ENCODE assay signal across 8 mouse cellular contexts in genomic region chr7:80403551-80403950, GRCm38 (mm10). TPM values are rescaled to one million over a fixed set of nuclear protein-coding genes. Genes with fewer than 3 reads are reported as not detected.
DNase-seq lines count a peak whose midpoint lies in the region; ATAC-seq lines count a peak whose summit lies in the region.

No protein-coding gene starts in this region.

- H3K4me2 ChIP-seq in lung, embryonic 15.5 days = peak overlapping the region; percentile 87
- H3K4me2 ChIP-seq in stomach, embryonic 15.5 days = peak overlapping the region; percentile 94

- ATAC-seq in lung, embryonic 15.5 days (ENCODE audit: borderline replicate concordance, extremely low read depth, low FRiP score, low TSS enrichment) = no peak
- ATAC-seq in stomach, embryonic 15.5 days (ENCODE audit: insufficient read depth, low FRiP score, low read depth) = no peak

- H3K9me3 ChIP-seq in heart, embryonic 10.5 days = no peaks in the 10 kb centered on the region
- no peaks in the 10 kb centered on the region for H3K9me3 ChIP-seq in lung, embryonic 15.5 days
- no peaks in the 10 kb centered on the region for H3K9me3 ChIP-seq in stomach, embryonic 15.5 days

- H3K27me3 ChIP-seq in heart, embryonic 10.5 days (ENCODE audit: insufficient read depth, poor library complexity, severe bottlenecking) = no peaks in the 10 kb centered on the region
- no peaks in the 10 kb centered on the region for H3K27me3 ChIP-seq in lung, embryonic 15.5 days
- no peaks in the 10 kb centered on the region for H3K27me3 ChIP-seq in stomach, embryonic 15.5 days (replicated peaks)

- peak overlapping the region; percentile 86 for H3K4me3 ChIP-seq in heart, embryonic 10.5 days
- peak overlapping the region; percentile 85; the same call in 1 of the 2 replicates for H3K4me3 ChIP-seq in lung, embryonic 15.5 days
- H3K4me3 ChIP-seq in stomach, embryonic 15.5 days (replicated peaks) = peak overlapping the region; percentile 82

- peak overlapping the region; percentile 76 for H3K27ac ChIP-seq in heart, embryonic 10.5 days
- H3K27ac ChIP-seq in lung, embryonic 15.5 days = peak overlapping the region; percentile 92
- H3K27ac ChIP-seq in stomach, embryonic 15.5 days = peak overlapping the region; percentile 87

- H3K36me3 ChIP-seq in heart, embryonic 10.5 days = peaks cover 6% of the 10 kb centered on the region
- no peaks in the 10 kb centered on the region for H3K36me3 ChIP-seq in lung, embryonic 15.5 days
- H3K36me3 ChIP-seq in stomach, embryonic 15.5 days = no peaks in the 10 kb centered on the region

- 41% methylated on average over 9 of the region's 9 CpGs for WGBS in heart, embryonic 10.5 days
- WGBS in lung, embryonic 15.5 days = 27% methylated on average over 9 of the region's 9 CpGs
- WGBS in stomach, embryonic 15.5 days = 33% methylated on average over 9 of the region's 9 CpGs

- peaks cover 80% of the 10 kb centered on the region for H3K4me1 ChIP-seq in heart, embryonic 10.5 days
- peaks cover 48% of the 10 kb centered on the region for H3K4me1 ChIP-seq in lung, embryonic 15.5 days
- H3K4me1 ChIP-seq in stomach, embryonic 15.5 days = peaks cover 28% of the 10 kb centered on the region

- no peak overlapping the region for H3K9ac ChIP-seq in lung, embryonic 15.5 days
- no peak overlapping the region for H3K9ac ChIP-seq in stomach, embryonic 15.5 days

- DNase-seq in right cerebral cortex, postnatal 10 days (ENCODE audit: low spot score in 2 of 2) = peak; percentile 84 to 88
- DNase-seq in right cerebral cortex, postnatal 25 days = no peak
- peak; percentile 94 to 95 for DNase-seq in cerebellum, postnatal 10 days
- no peak for DNase-seq in heart, embryonic 10.5 days (ENCODE audit: low spot score)
- DNase-seq in kidney, adult 9 months = peak; percentile 81
- no peak for DNase-seq in thymus, adult 18-20 months

RNA-seq across cellular contexts. Expression of gene Furin, which starts 1.7 kb away (rescaled TPM):
- 18.1 and 20.7 TPM in 2 replicates for polyA plus RNA-seq in heart, embryonic 10.5 days (2016; fragmentation: Nextera tagmentation; extraction: Ambion mirVana)
- 16.3 and 16.7 TPM in 2 replicates for polyA plus RNA-seq in lung, embryonic 15.5 days (2015; fragmentation: Nextera tagmentation; extraction: Ambion mirVana)
- 11.6 and 12.5 TPM in 2 replicates for polyA plus RNA-seq in stomach, embryonic 15.5 days (2015; fragmentation: Nextera tagmentation; extraction: Ambion mirVana)

RNA-seq across cellular contexts. Expression of gene Fes, which starts 15.8 kb away (rescaled TPM):
- 9.7 and 11.7 TPM in 2 replicates for polyA plus RNA-seq in heart, embryonic 10.5 days (2016; fragmentation: Nextera tagmentation; extraction: Ambion mirVana)
- polyA plus RNA-seq in lung, embryonic 15.5 days (2015; fragmentation: Nextera tagmentation; extraction: Ambion mirVana) = 15.2 and 17.8 TPM in 2 replicates
- 12.5 and 13.5 TPM in 2 replicates for polyA plus RNA-seq in stomach, embryonic 15.5 days (2015; fragmentation: Nextera tagmentation; extraction: Ambion mirVana)

RNA-seq across cellular contexts. Expression of gene Man2a2, which starts 32.4 kb away (rescaled TPM):
- 20.0 and 20.9 TPM in 2 replicates for polyA plus RNA-seq in heart, embryonic 10.5 days (2016; fragmentation: Nextera tagmentation; extraction: Ambion mirVana)
- polyA plus RNA-seq in lung, embryonic 15.5 days (2015; fragmentation: Nextera tagmentation; extraction: Ambion mirVana) = 18.4 and 22.3 TPM in 2 replicates
- polyA plus RNA-seq in stomach, embryonic 15.5 days (2015; fragmentation: Nextera tagmentation; extraction: Ambion mirVana) = 16.3 and 16.4 TPM in 2 replicates

Comparison
In these comparisons a context has a peak if more than half of its experiments do, and no peak if none do; other contexts are left out.
1. DNase-seq: peak in right cerebral cortex, postnatal 10 days (2 of 2), cerebellum, postnatal 10 days (2 of 2) and kidney, adult 9 months (single experiment); none in right cerebral cortex, postnatal 25 days (single experiment), heart, embryonic 10.5 days (single experiment) and thymus, adult 18-20 months (0 of 2).
2. Peak in every context shown above with its lines, with median percentiles within 50 percentile points of each other: H3K27ac ChIP-seq and H3K4me3 ChIP-seq.